Mouse (Mus musculus) embryo, embryonic 11 days (tissue): ENCODE measurements at regions not wholly inside any gene's neighbourhood (a gene's known extent, or its start where the extent isn't known, plus 50 kb on each side); places are given as distances from the start of the nearest gene placed in this dataset.

Source experiments
- DNase-seq: peaks from one replicate; pipeline ENCODE4 v3.0.0-alpha.2; 2015

DNA sequence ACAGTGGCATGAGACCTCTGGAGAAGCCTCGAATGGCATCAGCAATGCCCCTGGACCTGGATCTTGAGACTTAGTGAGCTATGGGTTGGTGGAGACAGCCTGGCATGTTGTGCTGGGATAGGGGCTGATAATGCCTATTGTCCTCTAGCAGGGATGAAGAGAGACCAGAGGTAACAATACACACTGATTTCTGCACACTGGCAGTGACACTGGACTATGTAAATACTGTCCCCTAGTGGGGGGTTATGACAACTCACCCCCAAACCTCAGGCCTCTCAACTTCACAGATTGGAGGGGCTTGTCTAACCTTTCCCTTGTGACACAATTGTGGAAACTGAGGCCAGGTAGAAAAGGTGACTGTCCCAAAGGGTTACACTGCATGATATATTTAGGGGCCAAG lies 94.9 kb upstream of the Tmc3 start:
- peak; percentile 79 for DNase-seq

DNA sequence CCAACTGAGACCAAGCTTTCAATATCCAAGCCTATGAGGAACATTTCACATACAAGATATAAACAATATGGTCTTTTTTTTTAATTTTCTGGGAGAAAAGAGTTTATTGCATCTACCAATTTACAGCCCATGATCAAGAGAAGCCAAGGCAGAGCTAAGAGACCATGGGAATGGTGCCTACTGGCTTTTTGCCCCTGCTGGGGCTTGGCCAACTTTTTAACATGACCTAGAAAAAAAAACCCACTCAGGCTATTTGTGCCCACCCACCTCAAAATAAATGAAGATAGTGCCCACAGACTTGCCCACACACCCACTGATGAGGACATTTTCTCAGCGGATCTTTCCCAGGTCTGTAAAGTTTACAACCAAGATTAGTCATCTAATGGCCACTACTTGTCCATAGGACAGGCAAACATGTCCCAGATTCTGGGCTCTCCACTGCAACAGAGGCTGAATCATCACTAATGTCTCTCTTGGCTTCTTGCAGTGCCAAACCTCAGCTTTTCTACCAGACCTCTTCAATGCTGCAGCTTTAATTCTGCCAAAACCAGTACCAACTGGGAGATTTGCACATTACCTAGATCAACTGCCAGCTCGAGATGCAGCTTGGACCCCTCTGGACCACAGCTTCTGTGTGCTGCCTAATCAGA lies 79.6 kb upstream of the Tmc3 start:
- no peak for DNase-seq

DNA sequence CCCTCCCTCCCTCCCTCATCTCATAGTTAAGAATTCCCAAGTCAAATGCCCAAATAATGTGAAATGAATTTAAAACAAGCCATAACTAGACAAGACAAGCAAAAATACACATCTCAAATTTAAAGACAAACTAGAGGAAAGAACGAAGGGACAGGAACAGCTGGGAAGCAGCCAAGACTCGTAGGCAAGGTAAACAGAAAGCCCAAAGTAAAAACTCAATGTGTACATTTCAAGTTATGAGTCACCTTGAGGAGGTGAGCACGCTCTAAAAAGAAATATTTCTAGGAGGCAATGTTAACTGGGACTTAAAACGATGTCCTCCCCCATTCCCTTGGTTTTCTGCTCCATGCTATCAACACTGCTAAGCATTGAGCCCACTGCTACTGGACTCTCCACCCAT lies 68.4 kb upstream of the Tmc3 start:
- DNase-seq: no peak

DNA sequence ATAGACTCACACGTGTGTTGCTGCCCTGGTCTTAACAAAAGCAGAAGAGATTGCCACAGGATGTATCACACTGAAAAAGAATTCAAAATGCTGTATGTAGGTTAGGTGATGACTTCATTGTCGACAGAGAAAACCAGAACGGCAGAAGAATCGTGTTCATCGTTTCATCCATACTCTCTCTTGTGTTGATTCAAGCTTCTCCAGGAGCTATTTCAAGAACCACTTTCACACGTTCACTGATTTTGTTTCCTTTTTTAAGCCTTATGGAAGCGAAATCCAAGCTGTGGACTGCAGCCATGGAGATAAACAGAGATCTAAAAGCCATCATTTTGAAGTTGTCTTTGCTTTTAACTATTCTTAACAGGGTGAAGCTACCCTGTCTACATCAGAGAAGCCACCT lies 63.2 kb upstream of the Tmc3 start:
- no peak for DNase-seq
